Mouse (Mus musculus): ENCODE data around the gene Sox6. TPM values are rescaled to one million over a fixed set of nuclear protein-coding genes. Genes with fewer than 3 reads are reported as not detected.
A peak's percentile ranks its signal among the peaks of the same experiment; 100 is the strongest.
"Not testable (repeated sequence)": the region's sequence is repeated elsewhere in the genome, so short reads cannot be mapped to it uniquely, and the experiment has no call there.

The Sox6 gene
- polyA plus RNA-seq, 1 experiment from 2014 or later: not detected

DNA sequence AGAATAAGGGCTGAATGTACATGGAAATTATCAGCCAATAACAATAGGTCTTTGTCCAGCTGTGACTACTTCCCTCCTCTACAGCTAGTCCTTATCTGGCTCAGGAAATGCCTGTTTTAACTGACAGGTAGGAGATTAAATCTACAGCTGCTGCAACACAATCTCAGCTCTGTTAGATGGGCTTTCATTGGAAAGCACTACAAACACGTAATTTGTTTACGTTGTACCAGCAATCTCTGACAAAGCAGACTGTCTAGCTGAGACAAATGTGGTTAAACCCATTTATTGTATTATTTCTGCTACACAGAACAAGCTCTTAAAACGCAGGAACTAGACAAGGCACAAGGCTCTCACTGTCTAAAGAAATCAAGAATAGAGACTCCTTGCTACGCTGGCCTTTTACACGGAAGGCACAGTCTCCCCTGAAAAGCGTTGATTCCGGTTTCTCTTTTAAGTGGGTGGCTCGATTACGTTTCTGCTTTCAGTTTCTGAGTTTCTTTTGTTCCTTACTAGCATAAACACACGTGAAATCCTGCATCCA lies 422.8 kb downstream of the Sox6 start:
- Histone ChIP-seq H3K79me2 (ENCODE audit: inconsistent target) (no peaks in the 10 kb centered on the region), H3K36me3 (ENCODE audit: inconsistent target) (no peaks in the 10 kb centered on the region), H3K4me3 (ENCODE audit: inconsistent target) (peak overlapping the region; percentile 32), H3K27ac (peak overlapping the region; percentile 35)
- WGBS (ENCODE audit: missing documents): 0% methylated on average over 10 of the region's 10 CpGs

DNA sequence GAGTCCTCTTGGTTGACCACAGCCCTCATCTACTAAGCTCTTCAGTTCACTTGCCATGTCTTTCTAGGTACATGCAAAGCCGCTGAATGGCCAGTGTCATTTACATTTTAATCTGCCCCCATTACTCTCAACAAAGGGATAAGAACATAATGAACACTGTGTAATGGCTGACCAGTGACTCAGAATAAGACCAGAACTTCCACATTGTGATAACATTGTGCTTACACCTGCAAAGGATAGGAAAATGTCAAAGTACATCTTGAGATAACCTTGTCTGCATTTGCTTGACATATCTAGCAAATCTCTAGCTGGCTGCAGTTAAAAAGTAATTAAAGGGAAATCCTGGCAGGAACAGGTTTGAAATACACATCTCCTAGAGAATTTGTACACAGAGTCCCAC lies 431.1 kb downstream of the Sox6 start:
- H3K36me3 ChIP-seq (ENCODE audit: inconsistent target): no peaks in the 10 kb centered on the region
- WGBS (ENCODE audit: missing documents): 100% methylated on average over 1 of the region's 1 CpGs
- no peak overlapping the region for H3K4me3 ChIP-seq (ENCODE audit: inconsistent target)
- no peak overlapping the region for H3K27ac ChIP-seq
- H3K79me2 ChIP-seq (ENCODE audit: inconsistent target): no peaks in the 10 kb centered on the region

DNA sequence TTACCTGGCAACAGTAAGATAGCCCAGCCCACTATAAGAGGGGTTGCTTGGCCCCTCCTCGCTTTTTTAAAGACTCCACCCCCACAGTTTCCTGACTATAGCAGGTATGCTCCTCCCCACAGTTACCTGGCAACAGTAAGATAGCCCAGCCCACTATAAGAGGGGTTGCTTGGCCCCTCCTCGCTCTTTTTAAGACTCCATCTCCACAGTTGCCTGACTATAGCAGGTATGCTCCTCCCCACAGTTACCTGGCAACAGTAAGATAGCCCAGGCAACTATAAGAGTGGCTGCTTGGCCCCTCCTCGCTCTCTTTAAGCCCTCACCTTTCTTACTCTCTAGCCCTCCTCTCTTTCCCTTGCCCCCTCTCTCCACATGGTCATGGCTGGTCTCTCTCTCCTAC lies 432.5 kb downstream of the Sox6 start:
- H3K36me3 ChIP-seq (ENCODE audit: inconsistent target); H3K79me2 ChIP-seq (ENCODE audit: inconsistent target); H3K27ac ChIP-seq; H3K4me3 ChIP-seq (ENCODE audit: inconsistent target): not testable (repeated sequence)
- WGBS (ENCODE audit: missing documents): 90% methylated on average over 3 of the region's 3 CpGs

DNA sequence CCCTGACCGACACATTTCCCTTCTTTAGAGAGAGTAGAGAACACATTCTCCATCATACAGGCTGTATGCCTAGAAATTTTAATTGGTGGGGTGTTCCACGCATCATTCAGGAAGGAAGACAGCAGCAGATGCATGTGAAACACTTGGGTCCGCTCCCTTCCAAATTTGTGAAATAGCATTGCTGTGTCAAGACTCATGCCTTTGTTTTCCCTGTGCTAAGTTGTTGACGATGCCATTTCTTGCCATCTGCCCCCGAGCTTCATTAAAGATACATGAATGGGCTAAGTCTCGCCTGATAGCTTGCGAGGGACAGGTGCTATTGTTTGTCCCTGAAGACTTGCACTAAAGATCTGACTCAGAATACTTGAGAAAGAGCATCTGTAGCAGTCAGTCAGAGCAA lies 433.7 kb downstream of the Sox6 start:
- Histone ChIP-seq H3K36me3 (ENCODE audit: inconsistent target) (no peaks in the 10 kb centered on the region), H3K27ac (no peak overlapping the region), H3K4me3 (ENCODE audit: inconsistent target) (no peak overlapping the region), H3K79me2 (ENCODE audit: inconsistent target) (no peaks in the 10 kb centered on the region)
- WGBS (ENCODE audit: missing documents): 88% methylated on average over 7 of the region's 7 CpGs

DNA sequence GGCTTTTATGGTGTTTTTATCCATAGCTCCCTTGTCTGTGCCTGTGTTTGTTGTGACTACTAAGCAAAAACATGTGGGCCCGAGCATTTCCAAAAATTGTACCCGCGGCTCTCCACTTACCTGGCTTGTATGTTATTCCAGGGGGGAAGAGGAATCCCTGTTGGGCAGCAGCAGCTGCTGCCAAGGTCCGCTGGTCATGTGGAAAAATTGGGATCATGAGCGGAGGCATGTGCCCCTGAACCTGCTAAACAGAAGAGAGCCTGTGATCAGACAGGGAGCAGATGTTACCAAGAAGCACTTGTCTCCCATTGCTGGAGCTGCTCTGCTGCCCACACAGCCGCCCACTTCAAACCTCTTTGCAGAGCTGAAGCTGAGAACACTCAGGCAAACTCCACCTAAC lies 441.2 kb downstream of the Sox6 start:
- H3K4me3 ChIP-seq (ENCODE audit: inconsistent target): no peak overlapping the region
- H3K27ac ChIP-seq: no peak overlapping the region
- no peaks in the 10 kb centered on the region for H3K36me3 ChIP-seq (ENCODE audit: inconsistent target)
- 88% methylated on average over 6 of the region's 6 CpGs for WGBS (ENCODE audit: missing documents)
- H3K79me2 ChIP-seq (ENCODE audit: inconsistent target): no peaks in the 10 kb centered on the region

DNA sequence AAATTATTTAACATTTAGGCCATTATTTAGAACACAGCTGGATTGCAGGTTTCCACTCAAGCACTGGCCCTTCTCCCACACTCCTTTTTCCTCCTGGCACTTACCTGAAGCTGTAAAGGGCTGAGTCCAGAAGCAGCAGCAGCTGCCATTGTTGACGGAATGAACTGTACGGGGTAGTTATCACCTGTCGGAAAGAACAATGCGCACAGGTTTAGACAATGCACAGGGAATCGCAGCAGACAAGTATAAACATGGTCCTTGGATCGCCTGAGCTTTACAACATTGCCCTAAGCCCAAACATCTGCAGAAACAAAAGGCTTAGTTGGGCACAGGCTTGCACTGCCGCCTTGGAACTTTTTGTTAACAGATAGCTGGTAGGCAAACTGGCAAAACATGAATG lies 458.1 kb downstream of the Sox6 start:
- Histone ChIP-seq H3K36me3 (ENCODE audit: inconsistent target) (no peaks in the 10 kb centered on the region), H3K4me3 (ENCODE audit: inconsistent target) (no peak overlapping the region), H3K27ac (no peak overlapping the region), H3K79me2 (ENCODE audit: inconsistent target) (no peaks in the 10 kb centered on the region)
- 94% methylated on average over 7 of the region's 7 CpGs for WGBS (ENCODE audit: missing documents)

DNA sequence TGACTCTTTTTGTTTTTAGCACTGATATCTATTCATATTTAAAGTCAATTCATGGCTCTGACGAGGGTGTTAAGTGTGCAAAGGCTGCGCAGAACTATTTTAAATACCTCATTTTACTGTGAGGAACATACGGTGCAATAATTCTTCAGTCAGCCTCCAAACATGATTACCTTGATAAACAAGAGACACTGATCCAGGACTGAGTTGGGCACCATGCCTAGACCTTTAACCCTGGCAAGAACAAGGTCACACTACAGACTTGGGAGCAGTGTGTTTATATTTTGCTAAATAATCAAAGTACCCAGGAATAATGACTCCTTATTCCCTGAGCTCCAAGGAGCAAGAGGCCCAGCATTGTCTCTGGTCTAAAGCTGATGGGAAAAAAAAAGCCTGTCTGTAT lies 458.8 kb downstream of the Sox6 start:
- Histone ChIP-seq H3K79me2 (ENCODE audit: inconsistent target) (no peaks in the 10 kb centered on the region), H3K36me3 (ENCODE audit: inconsistent target) (no peaks in the 10 kb centered on the region), H3K4me3 (ENCODE audit: inconsistent target) (no peak overlapping the region), H3K27ac (no peak overlapping the region)
- WGBS (ENCODE audit: missing documents): 90% methylated on average over 3 of the region's 3 CpGs

DNA sequence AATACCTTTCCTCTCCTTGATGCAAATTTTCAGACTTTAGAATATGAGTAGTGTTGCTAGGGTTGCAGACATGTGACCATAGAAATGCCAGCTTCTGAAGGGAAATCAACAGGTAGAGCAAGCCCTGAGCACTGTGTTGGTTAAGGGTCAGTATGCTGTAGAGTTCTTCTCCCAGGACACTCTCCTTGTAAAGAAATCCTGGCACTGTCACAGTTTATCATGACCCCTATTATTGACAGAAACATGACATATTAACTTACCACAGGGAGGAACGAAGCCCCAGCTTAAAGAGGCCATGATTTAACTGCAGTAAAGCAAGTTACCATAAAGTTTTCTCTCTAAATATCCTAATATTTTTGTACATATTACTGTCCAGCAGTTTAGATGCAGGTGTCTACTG lies 462.2 kb downstream of the Sox6 start:
- no peaks in the 10 kb centered on the region for H3K36me3 ChIP-seq (ENCODE audit: inconsistent target)
- no peak overlapping the region for H3K27ac ChIP-seq
- no peak overlapping the region for H3K4me3 ChIP-seq (ENCODE audit: inconsistent target)
- 80% methylated on average over 1 of the region's 1 CpGs for WGBS (ENCODE audit: missing documents)
- no peaks in the 10 kb centered on the region for H3K79me2 ChIP-seq (ENCODE audit: inconsistent target)

DNA sequence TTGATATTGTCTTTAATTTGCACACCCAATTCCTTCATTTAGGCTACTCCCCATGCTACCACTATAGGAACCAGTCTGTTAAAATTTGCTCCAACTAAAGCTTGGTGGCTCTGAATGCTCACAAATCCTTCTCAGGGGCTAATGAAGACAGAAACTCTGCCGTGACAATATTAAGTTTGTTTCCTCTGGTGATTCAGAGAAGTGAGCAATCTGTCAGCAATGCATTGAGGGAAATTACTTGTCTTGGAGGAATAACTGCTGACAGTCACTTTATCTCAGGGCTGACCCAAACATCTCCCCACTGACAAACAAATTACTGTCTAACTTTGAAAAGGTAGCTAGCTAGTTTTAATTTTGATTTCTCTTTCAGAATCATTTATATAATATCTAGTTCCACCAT lies 463.8 kb downstream of the Sox6 start:
- Histone ChIP-seq H3K79me2 (ENCODE audit: inconsistent target) (no peaks in the 10 kb centered on the region), H3K27ac (no peak overlapping the region), H3K4me3 (ENCODE audit: inconsistent target) (no peak overlapping the region), H3K36me3 (ENCODE audit: inconsistent target) (no peaks in the 10 kb centered on the region)
- WGBS (ENCODE audit: missing documents): 83% methylated on average over 1 of the region's 1 CpGs

DNA sequence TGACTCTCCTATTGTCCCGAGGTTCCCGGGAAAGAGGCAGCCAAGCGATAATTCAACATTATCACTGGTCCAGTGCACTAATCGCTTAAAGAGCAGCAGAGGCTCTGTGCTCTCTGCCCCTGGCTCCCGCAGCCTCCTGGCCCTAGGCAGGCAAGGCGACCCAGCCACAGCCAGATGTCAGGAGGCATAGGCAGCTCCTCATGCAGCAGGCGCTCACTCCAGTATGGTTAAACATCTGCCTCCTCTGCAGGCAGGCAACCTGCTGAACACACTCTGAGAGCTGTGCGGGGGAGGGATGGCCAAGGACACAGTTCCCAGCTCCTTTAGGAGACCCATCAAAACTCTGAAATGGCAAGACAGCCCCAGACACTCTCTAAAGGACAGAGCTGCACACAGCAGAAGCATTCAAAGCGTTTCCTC lies 469.8 kb downstream of the Sox6 start:
- Histone ChIP-seq H3K79me2 (ENCODE audit: inconsistent target) (no peaks in the 10 kb centered on the region), H3K36me3 (ENCODE audit: inconsistent target) (no peaks in the 10 kb centered on the region), H3K27ac (no peak overlapping the region), H3K4me3 (ENCODE audit: inconsistent target) (no peak overlapping the region)
- 94% methylated on average over 9 of the region's 9 CpGs for WGBS (ENCODE audit: missing documents)

DNA sequence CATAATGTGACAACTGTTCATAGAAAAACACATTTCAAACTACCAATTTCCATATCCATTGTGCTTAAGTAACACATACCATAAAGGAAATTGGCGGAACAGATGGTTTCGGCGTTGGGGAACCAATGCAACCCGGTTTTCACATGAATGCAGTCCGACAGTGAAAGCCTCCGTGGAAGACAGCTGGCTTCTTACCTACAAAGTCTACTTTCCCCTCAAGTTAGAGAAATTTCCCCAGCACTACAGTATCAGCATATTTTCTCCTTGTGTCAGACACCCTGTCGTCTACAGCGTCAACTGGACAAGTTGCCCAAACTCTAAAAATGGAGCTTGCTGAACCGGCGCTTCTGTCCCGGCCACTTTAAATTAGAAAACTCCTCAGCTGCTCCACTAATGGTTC lies 470.3 kb downstream of the Sox6 start:
- H3K79me2 ChIP-seq (ENCODE audit: inconsistent target): no peaks in the 10 kb centered on the region
- H3K4me3 ChIP-seq (ENCODE audit: inconsistent target): no peak overlapping the region
- no peaks in the 10 kb centered on the region for H3K36me3 ChIP-seq (ENCODE audit: inconsistent target)
- WGBS (ENCODE audit: missing documents): 92% methylated on average over 11 of the region's 11 CpGs
- no peak overlapping the region for H3K27ac ChIP-seq

DNA sequence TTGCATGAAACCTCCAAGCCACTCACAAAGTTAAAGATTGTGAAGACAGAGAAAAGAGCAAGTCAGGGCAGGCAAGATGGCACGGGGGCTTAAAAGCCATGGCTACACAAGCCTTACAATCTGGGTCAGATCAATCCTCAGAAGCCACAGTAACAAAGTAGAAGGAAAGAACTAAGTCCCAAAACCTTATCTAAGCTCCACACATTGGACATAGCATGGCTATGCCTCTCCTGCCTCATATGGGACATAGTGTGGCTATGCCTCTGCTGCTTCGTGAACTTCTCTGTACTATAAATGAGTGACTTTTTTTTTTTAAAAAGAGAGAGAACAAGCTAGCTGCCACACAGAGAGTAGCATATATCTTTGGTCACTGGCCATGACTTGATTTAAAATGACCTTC lies 471.8 kb downstream of the Sox6 start:
- no peak overlapping the region for H3K4me3 ChIP-seq (ENCODE audit: inconsistent target)
- 71% methylated on average over 2 of the region's 2 CpGs for WGBS (ENCODE audit: missing documents)
- no peaks in the 10 kb centered on the region for H3K79me2 ChIP-seq (ENCODE audit: inconsistent target)

DNA sequence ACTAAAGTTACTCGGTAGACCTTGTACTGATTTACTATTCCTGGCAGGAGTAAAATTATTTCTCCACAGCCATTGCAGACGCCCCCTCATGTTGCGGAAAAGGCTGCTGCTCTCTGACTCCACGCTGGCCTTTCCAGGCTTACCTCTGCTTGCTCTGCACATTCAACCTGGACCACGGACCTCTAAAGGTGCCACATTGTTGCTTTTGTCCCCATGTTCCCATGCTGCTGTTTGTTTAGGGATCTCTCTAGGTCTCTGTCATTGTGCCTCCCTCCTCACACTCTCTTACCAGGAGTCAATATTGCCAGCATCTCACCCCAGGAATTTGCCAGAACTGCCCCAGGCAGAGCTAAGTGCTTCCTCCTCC lies 473.6 kb downstream of the Sox6 start:
- H3K4me3 ChIP-seq (ENCODE audit: inconsistent target): no peak overlapping the region
- H3K79me2 ChIP-seq (ENCODE audit: inconsistent target): no peaks in the 10 kb centered on the region
- 99% methylated on average over 5 of the region's 5 CpGs for WGBS (ENCODE audit: missing documents)
- no peaks in the 10 kb centered on the region for H3K36me3 ChIP-seq (ENCODE audit: inconsistent target)
- H3K27ac ChIP-seq: no peak overlapping the region

More for the DNA sequence above, 471.8 kb downstream of the Sox6 start:
- H3K36me3 ChIP-seq (ENCODE audit: inconsistent target): no peaks in the 10 kb centered on the region
- no peak overlapping the region for H3K27ac ChIP-seq

DNA sequence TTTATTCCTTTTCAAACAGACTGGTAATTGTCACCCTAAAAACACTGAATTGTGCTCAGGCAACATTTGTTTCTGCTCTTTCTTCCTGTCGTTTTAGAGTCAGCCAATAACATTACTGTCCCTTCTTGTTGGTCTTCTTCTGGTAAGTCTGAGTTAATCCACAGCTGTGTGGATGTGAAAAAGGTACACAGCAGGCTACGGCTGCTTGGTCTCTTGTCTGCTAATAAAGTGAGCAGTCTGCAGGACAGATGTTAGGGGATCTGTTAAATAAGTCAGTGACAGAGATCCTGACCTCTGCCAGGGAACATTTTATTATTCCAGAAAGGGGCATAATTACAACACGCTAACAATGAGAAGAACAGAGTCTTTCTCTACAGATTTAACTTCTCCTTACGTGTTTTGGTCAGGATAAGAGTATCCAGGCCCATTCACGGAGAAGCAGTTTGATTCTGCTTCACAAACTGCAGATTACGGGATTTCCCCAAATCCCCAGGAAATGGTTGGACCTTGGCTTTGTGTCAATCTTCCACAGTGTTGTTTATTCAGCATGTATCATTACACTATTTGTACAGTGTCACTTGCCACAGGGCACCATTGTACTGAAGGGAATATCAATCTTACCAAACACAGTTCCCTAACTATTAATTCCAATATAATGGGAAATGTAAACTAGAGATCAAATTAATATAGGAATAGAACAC lies 474.1 kb downstream of the Sox6 start:
- no peak overlapping the region for H3K27ac ChIP-seq
- no peaks in the 10 kb centered on the region for H3K79me2 ChIP-seq (ENCODE audit: inconsistent target)
- WGBS (ENCODE audit: missing documents): 83% methylated on average over 6 of the region's 6 CpGs
- no peaks in the 10 kb centered on the region for H3K36me3 ChIP-seq (ENCODE audit: inconsistent target)
- H3K4me3 ChIP-seq (ENCODE audit: inconsistent target): no peak overlapping the region

DNA sequence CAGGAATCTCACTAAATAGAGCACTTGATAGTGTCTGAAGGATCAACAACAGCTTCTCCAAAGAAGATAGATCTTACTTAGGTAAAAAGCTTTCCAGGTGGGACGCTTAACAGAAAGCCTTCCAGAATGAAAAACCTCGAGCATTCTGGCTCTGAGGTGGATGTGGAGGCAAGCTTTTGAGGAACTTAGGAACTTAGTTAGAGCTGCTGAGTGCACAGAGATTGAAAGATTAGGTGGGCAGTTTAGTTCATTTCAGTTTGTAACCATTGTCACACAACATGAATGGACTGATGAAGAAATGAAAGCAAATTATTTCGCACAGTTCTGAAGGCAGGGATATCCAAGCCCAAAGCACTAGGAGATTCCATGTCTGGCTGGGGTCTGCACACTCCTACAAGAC lies 481.9 kb downstream of the Sox6 start:
- Histone ChIP-seq H3K4me3 (ENCODE audit: inconsistent target) (no peak overlapping the region), H3K36me3 (ENCODE audit: inconsistent target) (no peaks in the 10 kb centered on the region), H3K79me2 (ENCODE audit: inconsistent target) (no peaks in the 10 kb centered on the region), H3K27ac (no peak overlapping the region)
- WGBS (ENCODE audit: missing documents): 16% methylated on average over 3 of the region's 3 CpGs
